Mouse (Mus musculus): ENCODE results near the gene Slc19a1. TPM values are rescaled to one million over a fixed set of nuclear protein-coding genes. Genes with fewer than 3 reads are reported as not detected.

Slc19a1 gene
- total RNA-seq, 2 experiments from 2014 or later = 4.0 to 5.0 TPM

GRCm38 (mm10) chr10:77089336-77089735 lies 57.3 kb downstream of the Slc19a1 start:
- intact Hi-C loops (cut with DNase I) = no loop called here
- peak; percentile 50 to 65 for DNase-seq

- no peak for DNase-seq
- intact Hi-C loops (cut with DNase I) = no loop called here
Observed at GRCm38 (mm10) chr10:77090063-77090462, 58.0 kb downstream of the Slc19a1 start.

GRCm38 (mm10) chr10:77091538-77092097 lies 59.6 kb downstream of the Slc19a1 start:
- no peak for DNase-seq
- intact Hi-C loops (cut with DNase I) = no loop called here

GRCm38 (mm10) chr10:77093817-77094216 lies 61.8 kb downstream of the Slc19a1 start:
- intact Hi-C loops (cut with DNase I) = no loop called here
- no peak for DNase-seq

- intact Hi-C loops (cut with DNase I) = no loop called here
- DNase-seq = no peak
Observed at GRCm38 (mm10) chr10:77095666-77096065, 63.6 kb downstream of the Slc19a1 start.

DNA sequence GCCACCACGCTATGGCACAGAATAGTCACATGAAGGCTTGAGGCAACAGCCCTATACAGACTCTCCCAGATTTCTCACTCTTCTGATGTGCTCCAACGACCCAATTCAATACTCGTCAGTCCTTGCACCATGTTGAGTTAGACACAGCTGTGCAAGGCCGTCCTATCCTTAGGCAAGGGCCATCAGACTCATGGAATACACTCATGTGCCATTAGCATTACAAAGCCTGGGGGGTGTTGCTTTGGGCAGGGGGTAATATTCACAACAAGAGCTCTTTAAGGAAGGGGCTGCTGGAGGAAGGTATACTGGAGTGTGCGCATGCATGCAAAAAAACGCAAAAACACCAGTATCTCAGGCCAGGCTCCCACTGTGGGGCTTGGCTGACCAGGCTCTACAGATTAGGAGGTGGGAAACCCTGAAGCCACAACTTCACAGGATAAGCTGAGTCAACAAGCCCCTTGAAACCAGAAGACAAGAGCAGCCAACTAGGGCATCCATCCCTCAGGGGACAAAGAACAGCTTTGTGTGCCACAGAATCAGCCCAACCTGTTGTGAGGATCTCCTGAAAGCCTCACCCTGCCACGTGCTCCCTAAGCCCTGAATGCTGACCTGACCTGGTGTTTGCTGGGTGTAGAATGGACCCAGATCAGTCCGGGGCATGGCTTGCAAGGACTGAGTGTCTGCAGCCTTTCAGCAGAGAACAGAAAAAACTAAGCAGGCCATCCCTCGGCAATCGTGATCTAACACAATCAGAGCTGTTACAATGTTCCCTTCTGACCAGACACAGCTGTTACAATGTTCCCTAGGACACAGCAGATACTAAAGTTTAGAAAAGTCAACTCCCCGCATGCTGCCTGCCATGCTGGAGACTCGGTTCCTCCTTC lies 65.2 kb downstream of the Slc19a1 start:
- DNase-seq = no peak
- intact Hi-C loops (cut with DNase I) = no loop called here

DNA sequence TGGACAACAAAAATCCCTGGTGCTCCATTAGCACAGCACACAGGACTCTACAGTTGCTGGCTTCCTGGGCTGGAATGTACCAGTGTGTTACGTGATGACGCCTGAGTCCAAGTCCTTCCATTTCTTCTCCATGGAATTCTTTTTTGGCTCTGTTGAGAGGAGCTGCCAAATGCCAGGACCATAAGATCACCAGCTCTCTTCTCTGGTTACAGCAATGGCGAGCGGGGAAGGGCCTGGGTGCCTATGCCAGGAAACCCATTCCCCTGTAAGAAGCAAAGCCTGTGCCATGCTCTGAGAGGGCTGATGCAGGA lies 65.8 kb downstream of the Slc19a1 start:
- intact Hi-C loops (cut with DNase I) = no loop called here
- peak in 1 of 2 experiments; percentile 29 for DNase-seq

DNA sequence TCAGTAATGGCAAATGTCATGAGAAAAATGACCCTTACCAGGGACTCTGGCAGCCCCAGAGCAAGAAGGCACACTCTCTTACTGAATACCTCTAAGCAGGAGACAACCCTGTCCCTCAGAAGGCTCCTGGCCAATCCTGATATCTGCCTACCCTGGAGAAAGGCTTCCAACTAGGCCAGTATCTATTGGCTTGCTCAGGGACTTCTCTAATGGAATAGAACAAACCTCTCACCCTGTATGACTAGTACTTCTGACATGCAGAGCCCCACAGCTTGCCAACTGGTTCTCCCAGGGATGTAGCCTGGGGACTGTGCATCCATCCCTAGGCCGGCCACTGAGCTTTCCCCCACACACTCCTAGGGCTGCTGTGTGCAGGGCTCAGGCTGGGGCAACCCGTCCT lies 66.6 kb downstream of the Slc19a1 start:
- DNase-seq = peak in 1 of 2 experiments; percentile 28
- intact Hi-C loops (cut with DNase I) = no loop called here

DNA sequence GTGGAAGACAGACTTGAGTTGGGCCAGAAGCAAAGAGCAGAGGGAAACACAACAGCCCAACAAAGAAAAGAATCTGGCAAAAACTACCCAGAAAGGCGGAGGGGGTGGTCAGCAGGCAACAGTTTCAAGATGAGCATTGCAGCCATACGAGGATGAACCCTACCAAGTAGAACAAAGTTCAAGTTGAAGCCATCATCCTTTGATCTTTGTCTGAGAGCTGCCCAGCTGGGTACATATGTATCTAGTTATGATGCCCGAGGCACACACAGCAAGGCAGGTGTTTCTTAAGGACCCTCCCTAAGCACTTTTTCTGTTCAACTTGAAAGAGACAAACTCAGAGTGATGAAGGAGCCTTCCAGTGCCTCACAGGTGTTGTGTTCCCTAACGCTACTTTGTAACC lies 67.7 kb downstream of the Slc19a1 start:
- intact Hi-C loops (cut with DNase I) = no loop called here
- DNase-seq = no peak

DNA sequence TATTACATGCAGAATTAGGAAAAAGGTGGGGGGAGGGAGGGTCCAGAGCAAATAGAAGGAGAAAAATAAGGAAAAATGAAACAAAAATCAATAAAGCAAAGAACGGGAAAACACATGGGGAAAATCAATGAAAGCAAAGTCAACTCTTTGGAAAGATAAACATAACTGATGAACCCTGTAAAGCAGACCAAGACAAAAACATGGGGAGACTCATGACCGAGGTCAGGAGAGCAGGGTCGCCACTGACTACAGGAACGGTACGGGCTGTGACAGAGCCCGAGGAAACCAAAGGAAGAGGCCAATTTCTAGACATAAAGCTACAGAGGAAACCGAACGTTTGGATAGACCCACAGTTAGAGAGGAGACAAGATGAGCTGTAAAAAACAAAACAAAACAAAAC lies 71.6 kb downstream of the Slc19a1 start:
- no peak for DNase-seq
- intact Hi-C loops (cut with DNase I) = no loop called here

DNA sequence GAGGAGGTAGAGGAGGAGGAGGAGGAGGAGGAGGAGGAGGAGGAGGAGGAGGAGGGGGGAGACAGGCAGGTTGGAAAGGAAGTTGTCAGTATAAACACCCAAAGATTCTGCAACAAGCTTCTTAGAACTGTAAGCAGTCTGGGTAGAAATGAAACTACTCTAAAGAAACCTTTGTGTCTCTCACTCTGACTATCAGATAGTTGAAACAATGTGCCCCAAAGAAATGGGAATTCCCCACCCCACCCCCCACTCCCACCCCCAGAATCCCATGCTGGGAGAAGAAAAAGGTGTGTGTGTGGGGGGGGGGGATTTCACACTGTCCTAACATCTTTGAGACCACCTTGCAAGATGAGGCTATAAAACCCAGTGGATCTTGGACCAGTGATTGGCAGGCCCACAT lies 72.3 kb downstream of the Slc19a1 start:
- intact Hi-C loops (cut with DNase I) = no loop called here
- DNase-seq = no peak

GRCm38 (mm10) chr10:77108106-77108505 lies 76.1 kb downstream of the Slc19a1 start:
- DNase-seq = no peak
- intact Hi-C loops (cut with DNase I) = no loop called here

GRCm38 (mm10) chr10:77110010-77110409 lies 78.0 kb downstream of the Slc19a1 start:
- intact Hi-C loops (cut with DNase I) = no loop called here
- no peak for DNase-seq

Other genes with a start within 250 kb of the Slc19a1 start
- 1 to 10 TPM; 7.7 TPM for gene Pcbp3, start 70.4 kb upstream of the Slc19a1 start, total RNA-seq (2021)
- gene Col18a1, start 134.3 kb downstream of the Slc19a1 start, total RNA-seq (2021) = 10 to 100 TPM; 30.0 to 31.8 TPM
- 10 to 100 TPM; 45.8 to 48.2 TPM for gene Pofut2, start 227.0 kb downstream of the Slc19a1 start, total RNA-seq (2021)